Mouse (Mus musculus): ENCODE measurements around the gene Ogdh. TPM values are rescaled to one million over a fixed set of nuclear protein-coding genes. Genes with fewer than 3 reads are reported as not detected.
A peak's percentile ranks its signal among the peaks of the same experiment; 100 is the strongest.

Gene Ogdh
- polyA plus RNA-seq, 1 experiment from 2014 or later: 97.9 TPM

- Histone ChIP-seq H3K9me3 (no peaks in the 10 kb centered on the region), H3K4me1 (replicated peaks) (peaks cover 28% of the 10 kb centered on the region)
- under 1% methylated on average over 39 of the region's 39 CpGs for WGBS
Observed at GRCm38 (mm10) chr11:6274387-6275093, 16.9 kb upstream of the Ogdh start, which contains the start of gene Tmed4. Tmed4 (minus strand) TSS chr11:6274870.

GRCm38 (mm10) chr11:6275094-6275484 lies 16.3 kb upstream of the Ogdh start:
- Histone ChIP-seq H3K9ac (peak overlapping the region; percentile 96), H3K9me3 (no peaks in the 10 kb centered on the region), H3K4me1 (replicated peaks) (peaks cover 28% of the 10 kb centered on the region), H3K27ac (peak overlapping the region; percentile 87), H3K27me3 (no peaks in the 10 kb centered on the region), H3K4me2 (peak overlapping the region; percentile 97), H3K4me3 (peak overlapping the region; percentile 98), H3K36me3 (peaks cover 23% of the 10 kb centered on the region)
- ATAC-seq (ENCODE audit: low FRiP score): peak; percentile 40; the same call in 1 of the 2 replicates
- 26% methylated on average over 7 of the region's 7 CpGs for WGBS

More at GRCm38 (mm10) chr11:6274387-6275093, 16.9 kb upstream of the Ogdh start, which contains the start of gene Tmed4:
- ATAC-seq (ENCODE audit: low FRiP score): peak; percentile 96
- peak within 1 kb of the TSS; percentile 96 for H3K9ac ChIP-seq
- peak within 1 kb of the TSS; percentile 97 for H3K4me2 ChIP-seq
- H3K27ac ChIP-seq: peak within 1 kb of the TSS; percentile 87
- no peaks in the 10 kb centered on the region for H3K27me3 ChIP-seq
- H3K4me3 ChIP-seq: peak within 1 kb of the TSS; percentile 98
- H3K36me3 ChIP-seq: peaks cover 26% of the 10 kb centered on the region

- 84% methylated on average over 3 of the region's 3 CpGs for WGBS
- no peak overlapping the region for H3K27ac ChIP-seq
- H3K9ac ChIP-seq: no peak overlapping the region
- H3K36me3 ChIP-seq: peaks cover 12% of the 10 kb centered on the region
- H3K4me2 ChIP-seq: no peak overlapping the region
- H3K4me1 ChIP-seq (replicated peaks): peaks cover 28% of the 10 kb centered on the region
- H3K9me3 ChIP-seq: peaks cover 6% of the 10 kb centered on the region; the same call in 1 of the 2 replicates
- H3K27me3 ChIP-seq: no peaks in the 10 kb centered on the region
- H3K4me3 ChIP-seq: no peak overlapping the region
- ATAC-seq (ENCODE audit: low FRiP score): no peak
Observed at GRCm38 (mm10) chr11:6276466-6276865, 15.0 kb upstream of the Ogdh start.

- WGBS: 51% methylated on average over 3 of the region's 3 CpGs
- H3K27me3 ChIP-seq: no peaks in the 10 kb centered on the region
- no peaks in the 10 kb centered on the region for H3K4me1 ChIP-seq (replicated peaks)
- no peak overlapping the region for H3K27ac ChIP-seq
- ATAC-seq (ENCODE audit: low FRiP score): no peak
- H3K9me3 ChIP-seq: peaks cover 6% of the 10 kb centered on the region; the same call in 1 of the 2 replicates
- no peak overlapping the region for H3K4me3 ChIP-seq
- no peak overlapping the region for H3K9ac ChIP-seq
- H3K36me3 ChIP-seq: no peaks in the 10 kb centered on the region
- H3K4me2 ChIP-seq: no peak overlapping the region
Observed at GRCm38 (mm10) chr11:6282940-6283339, 8.5 kb upstream of the Ogdh start.

- no peaks in the 10 kb centered on the region for H3K9me3 ChIP-seq
- H3K36me3 ChIP-seq: no peaks in the 10 kb centered on the region
- WGBS: 94% methylated on average over 3 of the region's 3 CpGs
- peaks cover 13% of the 10 kb centered on the region for H3K4me1 ChIP-seq (replicated peaks)
- H3K4me3 ChIP-seq: no peak overlapping the region
- H3K4me2 ChIP-seq: no peak overlapping the region
- no peaks in the 10 kb centered on the region for H3K27me3 ChIP-seq
- ATAC-seq (ENCODE audit: low FRiP score): no peak
- no peak overlapping the region for H3K9ac ChIP-seq
- H3K27ac ChIP-seq: no peak overlapping the region
Observed at GRCm38 (mm10) chr11:6290138-6290537, 1.3 kb upstream of the Ogdh start.

GRCm38 (mm10) chr11:6290883-6291282 lies 550 bp upstream of the Ogdh start:
- H3K9ac ChIP-seq: peak overlapping the region; percentile 86
- H3K27me3 ChIP-seq: no peaks in the 10 kb centered on the region
- peaks cover 13% of the 10 kb centered on the region for H3K4me1 ChIP-seq (replicated peaks)
- WGBS: 29% methylated on average over 3 of the region's 3 CpGs
- H3K4me2 ChIP-seq: peak overlapping the region; percentile 70
- H3K36me3 ChIP-seq: no peaks in the 10 kb centered on the region
- ATAC-seq (ENCODE audit: low FRiP score): no peak
- no peaks in the 10 kb centered on the region for H3K9me3 ChIP-seq
- H3K4me3 ChIP-seq: peak overlapping the region; percentile 74
- peak overlapping the region; percentile 93; the same call in 1 of the 2 replicates for H3K27ac ChIP-seq

- Histone ChIP-seq H3K9ac (peak overlapping the region; percentile 86), H3K27me3 (no peaks in the 10 kb centered on the region), H3K4me1 (replicated peaks) (peaks cover 13% of the 10 kb centered on the region), H3K4me3 (peak overlapping the region; percentile 74), H3K36me3 (peaks cover 6% of the 10 kb centered on the region), H3K9me3 (no peaks in the 10 kb centered on the region), H3K27ac (peak overlapping the region; percentile 93), H3K4me2 (peak overlapping the region; percentile 70)
- 16% methylated on average over 33 of the region's 33 CpGs for WGBS
- peak; percentile 72 for ATAC-seq (ENCODE audit: low FRiP score)
Observed at GRCm38 (mm10) chr11:6292116-6292987, 919 bp downstream of the Ogdh start.

- Histone ChIP-seq H3K36me3 (peaks cover 12% of the 10 kb centered on the region), H3K4me2 (peak overlapping the region; percentile 70)
- 94% methylated on average over 4 of the region's 4 CpGs for WGBS
Observed at GRCm38 (mm10) chr11:6292988-6293349, 1.5 kb downstream of the Ogdh start.

GRCm38 (mm10) chr11:6293601-6294000 lies 2.2 kb downstream of the Ogdh start:
- no peaks in the 10 kb centered on the region for H3K9me3 ChIP-seq
- H3K9ac ChIP-seq: no peak overlapping the region
- no peak overlapping the region for H3K27ac ChIP-seq
- H3K4me1 ChIP-seq (replicated peaks): peaks cover 13% of the 10 kb centered on the region
- WGBS: 93% methylated on average over 2 of the region's 2 CpGs
- peaks cover 18% of the 10 kb centered on the region for H3K36me3 ChIP-seq
- ATAC-seq (ENCODE audit: low FRiP score): no peak
- no peaks in the 10 kb centered on the region for H3K27me3 ChIP-seq
- H3K4me2 ChIP-seq: peak overlapping the region; percentile 70; the same call in 1 of the 2 replicates
- H3K4me3 ChIP-seq: no peak overlapping the region

More at GRCm38 (mm10) chr11:6292988-6293349, 1.5 kb downstream of the Ogdh start:
- Histone ChIP-seq H3K27ac (peak overlapping the region; percentile 93; the same call in 1 of the 2 replicates), H3K9ac (peak overlapping the region; percentile 86; the same call in 1 of the 2 replicates), H3K9me3 (no peaks in the 10 kb centered on the region), H3K4me3 (peak overlapping the region; percentile 74), H3K4me1 (replicated peaks) (peaks cover 13% of the 10 kb centered on the region), H3K27me3 (no peaks in the 10 kb centered on the region)
- no peak for ATAC-seq (ENCODE audit: low FRiP score)

- Histone ChIP-seq H3K27me3 (no peaks in the 10 kb centered on the region), H3K4me1 (replicated peaks) (peaks cover 13% of the 10 kb centered on the region), H3K9ac (no peak overlapping the region), H3K4me3 (no peak overlapping the region), H3K36me3 (peaks cover 28% of the 10 kb centered on the region), H3K9me3 (no peaks in the 10 kb centered on the region), H3K27ac (no peak overlapping the region), H3K4me2 (no peak overlapping the region)
- ATAC-seq (ENCODE audit: low FRiP score): no peak
- 97% methylated on average over 4 of the region's 4 CpGs for WGBS
Observed at GRCm38 (mm10) chr11:6294632-6295031, 3.2 kb downstream of the Ogdh start.

GRCm38 (mm10) chr11:6296077-6296476 lies 4.6 kb downstream of the Ogdh start:
- Histone ChIP-seq H3K9me3 (no peaks in the 10 kb centered on the region), H3K27ac (no peak overlapping the region), H3K9ac (no peak overlapping the region), H3K4me3 (no peak overlapping the region), H3K36me3 (peaks cover 41% of the 10 kb centered on the region), H3K4me2 (no peak overlapping the region), H3K4me1 (replicated peaks) (peaks cover 9% of the 10 kb centered on the region), H3K27me3 (no peaks in the 10 kb centered on the region)
- no peak for ATAC-seq (ENCODE audit: low FRiP score)

- Histone ChIP-seq H3K27me3 (no peaks in the 10 kb centered on the region), H3K27ac (no peak overlapping the region), H3K4me2 (no peak overlapping the region), H3K9ac (no peak overlapping the region), H3K36me3 (peaks cover 62% of the 10 kb centered on the region), H3K4me3 (no peak overlapping the region), H3K9me3 (no peaks in the 10 kb centered on the region), H3K4me1 (replicated peaks) (no peaks in the 10 kb centered on the region)
- ATAC-seq (ENCODE audit: low FRiP score): no peak
- 92% methylated on average over 2 of the region's 2 CpGs for WGBS
Observed at GRCm38 (mm10) chr11:6299435-6299834, 8.0 kb downstream of the Ogdh start.
